Mouse (Mus musculus) c-Kit-positive CD71-positive TER-119-negative erythroid progenitor cells, embryonic 14.5 days (primary cell): ENCODE results near the gene Vars2.

Experiments
- DNase-seq: peaks from one replicate; pipeline ENCODE4 v3.0.0-alpha.2; 2013; ENCODE audit warnings: low read depth

Vars2 gene

DNA sequence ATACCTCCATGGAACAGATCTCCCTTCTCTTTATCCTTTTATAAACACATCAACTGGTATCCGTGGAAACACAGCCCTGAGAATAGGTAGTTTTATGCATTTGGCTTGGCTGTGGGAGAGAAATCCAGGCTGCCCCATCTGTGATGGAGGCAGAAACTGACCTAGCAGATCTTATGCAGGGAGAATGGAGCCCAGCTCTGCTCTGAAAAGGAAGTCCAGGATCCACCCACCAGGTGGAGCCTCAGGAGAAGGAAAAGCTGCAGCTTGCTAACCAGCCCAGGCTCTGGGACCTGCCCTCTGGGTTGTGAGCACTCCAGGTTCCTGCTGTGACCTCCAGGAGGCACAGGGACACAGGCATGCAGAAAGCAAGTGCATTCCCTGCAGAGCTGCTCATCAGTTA, 33.4 kb downstream of the Vars2 start:
- DNase-seq, result no peak

DNA sequence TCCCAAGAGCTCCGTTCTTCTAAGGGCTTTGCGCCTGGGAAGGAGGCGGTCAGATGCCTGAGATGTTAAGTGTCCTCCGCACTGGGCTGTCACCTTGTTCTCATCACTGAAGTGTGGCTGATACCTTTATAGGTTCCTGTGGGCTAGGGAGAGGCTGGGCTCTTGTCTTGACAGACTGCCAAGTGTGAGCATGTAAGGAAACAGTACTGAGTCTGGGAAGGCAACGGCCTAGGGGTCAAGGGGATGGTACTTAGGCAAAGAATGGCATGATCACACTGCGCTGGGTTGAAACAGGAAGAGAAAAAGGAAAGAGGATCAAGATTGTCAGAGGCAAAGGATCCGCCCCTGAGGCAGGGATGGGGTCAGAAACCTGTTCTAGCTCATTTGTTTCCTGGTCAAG, 40.9 kb downstream of the Vars2 start, which contains the start of gene Gm9573:
TSS of gene Gm9573 (minus strand) at position 101 of the 400 bp plus-strand sequence.
- DNase-seq, result no peak

DNA sequence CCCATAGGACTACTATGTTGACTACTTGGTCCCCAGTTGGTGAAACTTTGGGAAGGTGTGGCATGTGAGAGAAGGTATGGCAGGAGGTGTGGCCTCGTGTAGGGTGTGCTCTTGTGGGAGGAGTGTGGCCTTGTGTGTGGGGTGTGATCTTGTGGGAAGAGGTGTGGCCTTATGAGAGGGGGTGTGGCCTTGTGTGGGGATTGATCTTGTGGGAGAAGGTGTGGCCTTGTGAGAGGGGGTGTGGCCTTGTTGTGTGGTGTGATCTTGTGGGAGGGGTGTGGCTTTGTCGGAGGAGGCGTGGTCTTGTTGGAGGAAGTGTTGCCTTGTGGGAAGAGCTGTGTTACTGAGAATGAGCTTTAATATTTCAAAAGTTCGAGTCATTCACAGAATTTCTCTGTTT, 50.3 kb downstream of the Vars2 start:
- no peak for DNase-seq
